Mouse (Mus musculus) kidney, adult 9 months (tissue): ENCODE measurements at regions not wholly inside any gene's neighbourhood (a gene's known extent, or its start where the extent isn't known, plus 50 kb on each side); places are given as distances from the start of the nearest gene placed in this dataset.

Source experiments
- DNase-seq: peaks from one replicate; pipeline ENCODE4 v3.0.0; 2022

GRCm38 (mm10) chr2:128438897-128439296, 152.1 kb upstream of the Spdye4c start:
- DNase-seq = no peak

- no peak for DNase-seq
These were observed 146.4 kb upstream of the Spdye4c start for GRCm38 (mm10) chr2:128444599-128445011.

GRCm38 (mm10) chr2:128445443-128445842, 145.6 kb upstream of the Spdye4c start:
- no peak for DNase-seq

GRCm38 (mm10) chr2:128449294-128449693, 141.7 kb upstream of the Spdye4c start:
- DNase-seq = no peak

- no peak for DNase-seq
These were observed 141.0 kb upstream of the Spdye4c start for GRCm38 (mm10) chr2:128450045-128450444.

GRCm38 (mm10) chr2:128451554-128452239, 139.3 kb upstream of the Spdye4c start:
- DNase-seq = no peak

- no peak for DNase-seq
These were observed 138.4 kb upstream of the Spdye4c start for GRCm38 (mm10) chr2:128452582-128452981.

- no peak for DNase-seq
These were observed 136.5 kb upstream of the Spdye4c start for GRCm38 (mm10) chr2:128454509-128454908.

GRCm38 (mm10) chr2:128457591-128458209, 133.3 kb upstream of the Spdye4c start:
- DNase-seq = no peak

- no peak for DNase-seq
These were observed 125.6 kb upstream of the Spdye4c start for GRCm38 (mm10) chr2:128465214-128465984.

- no peak for DNase-seq
These were observed 123.3 kb upstream of the Spdye4c start for GRCm38 (mm10) chr2:128467490-128468245.

- no peak for DNase-seq
These were observed 122.7 kb upstream of the Spdye4c start for GRCm38 (mm10) chr2:128468323-128468722.

GRCm38 (mm10) chr2:128470351-128470750, 120.7 kb upstream of the Spdye4c start:
- no peak for DNase-seq

- no peak for DNase-seq
These were observed 117.6 kb upstream of the Spdye4c start for GRCm38 (mm10) chr2:128473241-128473954.

- DNase-seq = no peak
These were observed 117.0 kb upstream of the Spdye4c start for GRCm38 (mm10) chr2:128473997-128474396.

GRCm38 (mm10) chr2:128477242-128477641, 113.8 kb upstream of the Spdye4c start:
- DNase-seq = no peak

GRCm38 (mm10) chr2:128491217-128491877, 99.7 kb upstream of the Spdye4c start:
- no peak for DNase-seq

GRCm38 (mm10) chr2:128493871-128494270, 97.1 kb upstream of the Spdye4c start:
- DNase-seq = no peak

GRCm38 (mm10) chr2:128497891-128498290, 93.1 kb upstream of the Spdye4c start:
- DNase-seq = no peak

- DNase-seq = no peak
These were observed 92.4 kb upstream of the Spdye4c start for GRCm38 (mm10) chr2:128498611-128499010.

- DNase-seq = no peak
These were observed 91.3 kb upstream of the Spdye4c start for GRCm38 (mm10) chr2:128499575-128500184.
